Mouse (Mus musculus) central nervous system, embryonic 14 days (tissue): ENCODE data around the gene Ap1g2. TPM values are rescaled to one million over a fixed set of nuclear protein-coding genes. Genes with fewer than 3 reads are reported as not detected.

Source experiments
- polyA plus RNA-seq: library from polyadenylated mRNA; depleted of rRNA; stranded (reverse); fragments of >200 nt; gene quantifications from 2 replicates; pipeline ENCODE4 v1.2.3, GENCODE M21; 2012; rRNA removed

Ap1g2 gene
- 15.2 and 17.0 TPM in 2 replicates for polyA plus RNA-seq

GRCm38 (mm10) chr14:55105836-55106809 is at the start of gene Ap1g2:
Gene Ap1g2 (minus strand): TSS chr14:55106593.

GRCm38 (mm10) chr14:55116425-55117200 is 10.2 kb upstream of the Ap1g2 start, which contains the start of gene Jph4:
Gene Jph4 (minus strand): TSS chr14:55116935.

DNA sequence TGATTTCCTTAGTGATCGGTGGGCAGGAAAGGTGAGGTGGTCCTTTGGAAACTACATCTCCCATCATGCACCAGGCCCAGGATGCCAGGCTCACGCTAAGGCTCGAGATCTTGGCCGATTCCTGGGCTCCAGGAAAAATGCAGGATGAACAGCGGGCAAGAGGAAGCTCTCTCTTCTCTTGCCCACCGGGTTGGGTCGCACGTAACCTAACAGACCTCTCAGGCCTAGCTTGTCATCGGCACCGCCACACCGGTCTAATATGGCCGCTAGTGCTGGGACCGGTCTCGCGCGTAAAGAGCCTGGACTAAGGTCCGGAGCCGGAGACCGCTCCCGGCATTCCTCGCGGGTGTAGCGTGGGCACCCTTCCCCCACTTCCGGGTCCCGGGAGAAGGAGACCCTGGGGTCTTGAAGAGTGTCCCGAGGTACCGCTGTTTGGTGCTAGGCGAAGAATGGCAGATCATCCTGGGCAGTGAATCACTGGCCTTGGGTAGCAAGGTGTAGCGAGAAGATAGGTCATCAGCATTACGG is 11.6 kb downstream of the Ap1g2 start, which contains the start of gene Thtpa:
Thtpa (plus strand) TSS at position 81 of the 528 bp plus-strand sequence.

DNA sequence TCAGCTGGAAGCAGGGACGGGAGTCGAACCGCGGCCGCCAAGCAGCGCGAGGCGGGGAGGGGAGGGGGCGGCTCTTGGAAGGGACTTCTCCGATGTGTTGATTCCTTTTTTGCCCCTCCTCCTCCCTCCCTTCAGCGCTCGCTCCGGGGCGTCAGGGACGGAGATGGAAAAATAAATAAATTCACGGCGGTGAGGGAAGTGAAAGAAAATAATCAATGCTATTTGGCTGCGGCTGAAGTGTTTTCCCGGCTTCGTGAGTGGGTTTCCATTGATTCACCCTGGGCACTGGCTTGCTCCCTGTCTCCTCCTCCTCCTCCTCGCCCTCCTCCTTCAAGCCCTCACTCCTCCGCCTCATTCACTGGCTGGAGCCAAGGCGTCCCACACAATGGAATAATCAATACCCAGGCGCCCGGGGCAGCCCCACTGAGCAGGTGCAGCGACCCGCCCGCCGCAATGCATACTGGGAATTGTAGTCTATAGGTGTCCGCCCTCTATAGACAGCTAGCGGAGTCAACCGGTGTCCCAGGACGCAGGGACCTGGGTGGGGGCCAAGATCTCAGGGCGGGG is 14.3 kb downstream of the Ap1g2 start, which contains the start of gene Zfhx2:
Zfhx2 (minus strand) TSS at position 314 of the 567 bp plus-strand sequence.

Other genes with a start within 250 kb of the Ap1g2 start
- gene Homez, start 235.6 kb downstream of the Ap1g2 start, polyA plus RNA-seq, result 8.5 and 9.0 TPM in 2 replicates
- 14.7 and 18.0 TPM in 2 replicates for gene Ppp1r3e, start 229.0 kb downstream of the Ap1g2 start, polyA plus RNA-seq
- gene Bcl2l2, start 223.2 kb downstream of the Ap1g2 start, polyA plus RNA-seq, result 47.4 and 48.0 TPM in 2 replicates
- 0.39 and 0.41 TPM in 2 replicates for gene Gm20521, start 223.2 kb downstream of the Ap1g2 start, polyA plus RNA-seq
- gene Pabpn1, start 214.1 kb downstream of the Ap1g2 start, polyA plus RNA-seq, result 736 and 777 TPM in 2 replicates
- 504 and 538 TPM in 2 replicates for gene Slc22a17, start 193.5 kb downstream of the Ap1g2 start, polyA plus RNA-seq
- 33.6 and 38.5 TPM in 2 replicates for gene Efs, start 180.5 kb downstream of the Ap1g2 start, polyA plus RNA-seq
- 0.35 and 0.47 TPM in 2 replicates for gene Il25, start 173.9 kb downstream of the Ap1g2 start, polyA plus RNA-seq
- 3.6 and 8.9 TPM in 2 replicates for gene Cmtm5, start 170.3 kb downstream of the Ap1g2 start, polyA plus RNA-seq
- 0.21 and 0.36 TPM in 2 replicates for gene Myh6, start 139.7 kb downstream of the Ap1g2 start, polyA plus RNA-seq
- not detected in 2 replicates for gene Gm17428, start 129.7 kb downstream of the Ap1g2 start, polyA plus RNA-seq
- gene Myh7, start 112.0 kb downstream of the Ap1g2 start, polyA plus RNA-seq, result 5.9 and 18.0 TPM in 2 replicates
- 56.3 and 58.2 TPM in 2 replicates for gene Ngdn, start 91.1 kb downstream of the Ap1g2 start, polyA plus RNA-seq
- 16.4 and 19.1 TPM in 2 replicates for gene Zfhx2, start 14.3 kb downstream of the Ap1g2 start, polyA plus RNA-seq
- 17.4 and 19.9 TPM in 2 replicates for gene Thtpa, start 11.8 kb downstream of the Ap1g2 start, polyA plus RNA-seq
- 123 and 132 TPM in 2 replicates for gene Jph4, start 10.3 kb upstream of the Ap1g2 start, polyA plus RNA-seq
- gene Dhrs2, start 115.4 kb upstream of the Ap1g2 start, polyA plus RNA-seq, result 0.44 and 1.2 TPM in 2 replicates